Comparison of ENCODE assay signal across 13 mouse cellular contexts in the genomic region with DNA sequence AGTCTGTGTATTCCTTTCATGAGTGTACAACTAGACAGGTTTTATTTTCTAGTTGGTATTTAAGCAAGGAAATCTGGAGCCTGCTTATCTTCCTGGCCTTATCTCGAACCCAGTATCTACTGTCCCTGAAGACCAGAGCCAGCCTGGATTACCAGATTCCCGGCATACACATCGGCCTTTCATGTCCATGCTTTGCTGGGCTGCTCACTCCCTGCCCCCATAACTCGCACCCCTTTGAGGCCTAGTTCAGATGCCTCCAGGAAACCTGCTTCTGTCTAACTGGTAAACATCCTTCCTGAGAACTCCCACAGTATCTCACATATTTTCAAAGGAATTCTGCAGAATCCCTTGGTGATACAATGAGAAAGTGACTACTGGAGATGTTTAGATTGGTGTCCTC. TPM values are rescaled to one million over a fixed set of nuclear protein-coding genes. Genes with fewer than 3 reads are reported as not detected.
DNase-seq lines count a peak whose midpoint lies in the region; ATAC-seq and TF ChIP-seq lines count a peak whose summit lies in the region.
"Had no signal": no experiment of that assay in that cellular context is flagged by ENCODE, and none has a peak within 500 bp of the region (broad histone marks: within the 10 kb centered on the region; RNA-seq: fewer than 3 reads in every experiment).

No protein-coding gene starts in this region.

- H3K9ac ChIP-seq in hindbrain, embryonic 11.5 days (ENCODE audit: low read depth, low read length), result no peak overlapping the region
- no peak overlapping the region for H3K9ac ChIP-seq in hindbrain, postnatal 0 days (replicated peaks; ENCODE audit: low read length)
- no peak overlapping the region for H3K9ac ChIP-seq in midbrain, embryonic 14.5 days (replicated peaks; ENCODE audit: low read length)
- H3K9ac ChIP-seq in neural tube, embryonic 15.5 days (replicated peaks), result no peak overlapping the region
- H3K9ac ChIP-seq: liver, embryonic 14.5 days had no signal

- H3K4me3 ChIP-seq in hindbrain, embryonic 11.5 days (ENCODE audit: low read depth, low read length), result no peak overlapping the region
- no peak overlapping the region for H3K4me3 ChIP-seq in hindbrain, postnatal 0 days (ENCODE audit: low read length)
- H3K4me3 ChIP-seq in midbrain, embryonic 10.5 days, result no peak overlapping the region
- H3K4me3 ChIP-seq in midbrain, embryonic 14.5 days (replicated peaks; ENCODE audit: low read depth, low read length), result no peak overlapping the region
- no peak overlapping the region for H3K4me3 ChIP-seq in neural tube, embryonic 15.5 days (replicated peaks)

- no peaks in the 10 kb centered on the region for H3K27me3 ChIP-seq in hindbrain, embryonic 11.5 days (ENCODE audit: control insufficient read depth, insufficient read depth, low read length)
- H3K27me3 ChIP-seq in hindbrain, postnatal 0 days (ENCODE audit: insufficient read depth, low read length), result no peaks in the 10 kb centered on the region
- H3K27me3 ChIP-seq in midbrain, embryonic 10.5 days (ENCODE audit: low read depth, poor library complexity, severe bottlenecking), result peaks cover 12% of the 10 kb centered on the region; the same call in 1 of the 2 replicates
- H3K27me3 ChIP-seq in midbrain, embryonic 14.5 days (ENCODE audit: control insufficient read depth, insufficient read depth, low read length), result no peaks in the 10 kb centered on the region
- H3K27me3 ChIP-seq in neural tube, embryonic 15.5 days (replicated peaks), result no peaks in the 10 kb centered on the region

- 0 out of 2 replicates have a peak overlapping the region, but pooled peaks have one; percentile 18 for H3K27ac ChIP-seq in hindbrain, embryonic 11.5 days (ENCODE audit: low read depth, low read length)
- no peak overlapping the region for H3K27ac ChIP-seq in hindbrain, postnatal 0 days
- peak overlapping the region; percentile 77 for H3K27ac ChIP-seq in midbrain, embryonic 10.5 days (replicated peaks)
- no peak overlapping the region; the same call in 1 of the 2 replicates for H3K27ac ChIP-seq in midbrain, embryonic 14.5 days (replicated peaks; ENCODE audit: low read depth, low read length)
- H3K27ac ChIP-seq in neural tube, embryonic 15.5 days (replicated peaks), result 0 out of 2 replicates have a peak overlapping the region, but pooled peaks have one; percentile 3
- H3K27ac ChIP-seq: liver, embryonic 14.5 days had no signal

- no peak for ATAC-seq in hindbrain, embryonic 11.5 days (ENCODE audit: low FRiP score)
- no peak for ATAC-seq in hindbrain, postnatal 0 days
- no peak for ATAC-seq in midbrain, embryonic 14.5 days (ENCODE audit: low FRiP score, low TSS enrichment)
- no peak for ATAC-seq in neural tube, embryonic 15.5 days (ENCODE audit: low FRiP score)

- H3K36me3 ChIP-seq in hindbrain, embryonic 11.5 days (ENCODE audit: control insufficient read depth, insufficient read depth, low read length), result no peaks in the 10 kb centered on the region
- H3K36me3 ChIP-seq in hindbrain, postnatal 0 days (ENCODE audit: insufficient read depth, low read length), result no peaks in the 10 kb centered on the region
- H3K36me3 ChIP-seq in midbrain, embryonic 10.5 days, result peaks cover 10% of the 10 kb centered on the region
- no peaks in the 10 kb centered on the region for H3K36me3 ChIP-seq in midbrain, embryonic 14.5 days (ENCODE audit: control insufficient read depth, insufficient read depth, low read length)
- no peaks in the 10 kb centered on the region for H3K36me3 ChIP-seq in neural tube, embryonic 15.5 days

- no peak for TF ChIP-seq CTCF in hindbrain, postnatal 0 days (IDR thresholded peaks at IDR 0.05; ENCODE audit: low read depth)

- intact Hi-C loops in gastrocnemius, postnatal 14 days (cut with DNase I; ENCODE audit: low total_unique reads), result no loop called here

- no peaks in the 10 kb centered on the region for H3K9me3 ChIP-seq in hindbrain, embryonic 11.5 days (ENCODE audit: control insufficient read depth, low read length)
- no peaks in the 10 kb centered on the region for H3K9me3 ChIP-seq in hindbrain, postnatal 0 days (ENCODE audit: low read length)
- no peaks in the 10 kb centered on the region for H3K9me3 ChIP-seq in midbrain, embryonic 10.5 days (replicated peaks)
- H3K9me3 ChIP-seq in midbrain, embryonic 14.5 days (ENCODE audit: control insufficient read depth, low read length), result no peaks in the 10 kb centered on the region
- no peaks in the 10 kb centered on the region for H3K9me3 ChIP-seq in neural tube, embryonic 15.5 days (replicated peaks)
- H3K9me3 ChIP-seq: G1E had no signal

- 51% methylated on average over 4 of the region's 4 CpGs for WGBS in hindbrain, embryonic 11.5 days
- 66% methylated on average over 4 of the region's 4 CpGs for WGBS in hindbrain, postnatal 0 days
- WGBS in midbrain, embryonic 10.5 days, result 61% methylated on average over 4 of the region's 4 CpGs
- WGBS in midbrain, embryonic 14.5 days, result 52% methylated on average over 4 of the region's 4 CpGs
- WGBS in neural tube, embryonic 15.5 days, result 67% methylated on average over 4 of the region's 4 CpGs

- no peaks in the 10 kb centered on the region; the same call in 1 of the 2 replicates for H3K4me1 ChIP-seq in hindbrain, embryonic 11.5 days (replicated peaks; ENCODE audit: control insufficient read depth, insufficient read depth, low read length)
- no peaks in the 10 kb centered on the region for H3K4me1 ChIP-seq in hindbrain, postnatal 0 days (ENCODE audit: insufficient read depth, low read length)
- H3K4me1 ChIP-seq in midbrain, embryonic 10.5 days, result peaks cover 71% of the 10 kb centered on the region
- peaks cover 16% of the 10 kb centered on the region for H3K4me1 ChIP-seq in midbrain, embryonic 14.5 days (ENCODE audit: control insufficient read depth, insufficient read depth, low read length)
- H3K4me1 ChIP-seq in neural tube, embryonic 15.5 days, result 0 out of 2 replicates have a peak, but pooled peaks cover 5% of the 10 kb centered on the region

- no peak overlapping the region for H3K4me2 ChIP-seq in hindbrain, embryonic 11.5 days (replicated peaks; ENCODE audit: low read depth, low read length)
- no peak overlapping the region for H3K4me2 ChIP-seq in hindbrain, postnatal 0 days (ENCODE audit: low read depth, low read length)
- no peak overlapping the region for H3K4me2 ChIP-seq in midbrain, embryonic 14.5 days (ENCODE audit: low read length)
- H3K4me2 ChIP-seq in neural tube, embryonic 15.5 days, result no peak overlapping the region

- peak; percentile 38 for DNase-seq in embryo, embryonic 10 days (ENCODE audit: low spot score)
- DNase-seq in embryo, embryonic 9.5 days (ENCODE audit: extremely low spot score), result no peak
- no peak for DNase-seq in hindbrain, embryonic 11.5 days (ENCODE audit: low spot score)
- no peak for DNase-seq in hindbrain, postnatal 0 days (ENCODE audit: low spot score)
- DNase-seq in midbrain, embryonic 10.5 days (ENCODE audit: low spot score), result no peak
- DNase-seq in midbrain, embryonic 14.5 days, result no peak
- DNase-seq in gastrocnemius, postnatal 14 days, result no peak
- DNase-seq: cerebellum, adult 18-20 months had no signal

RNA-seq across cellular contexts. Expression of gene Cpa1, which starts 26.3 kb away (rescaled TPM):
- 0.11 and 0.28 TPM in 2 replicates for polyA plus RNA-seq in hindbrain, embryonic 11.5 days (2014; fragmentation: Nextera tagmentation; extraction: Ambion mirVana)
- total RNA-seq in hindbrain, postnatal 0 days (2014; rRNA removed), result 0.68 and 0.84 TPM in 2 replicates
- 0.40 and 0.68 TPM in 2 replicates for polyA plus RNA-seq in hindbrain, postnatal 0 days (2015; fragmentation: Nextera tagmentation; extraction: Ambion mirVana)
- 0.19 TPM in 1 of 2 replicates, not detected in the other for polyA plus RNA-seq in midbrain, embryonic 10.5 days (2016; fragmentation: Nextera tagmentation; extraction: Ambion mirVana)
- 0.50 and 0.61 TPM in 2 replicates for polyA plus RNA-seq in midbrain, embryonic 14.5 days (2014; fragmentation: Nextera tagmentation; extraction: Ambion mirVana)
- 0.50 and 7.6 TPM in 2 replicates for polyA plus RNA-seq in neural tube, embryonic 15.5 days (2015; fragmentation: Nextera tagmentation; extraction: Ambion mirVana)
- total RNA-seq in gastrocnemius, postnatal 14 days (2021), result not detected
- total RNA-seq: adrenal gland, adult 18-20 months; G1E; layer of hippocampus, adult 8-10 months had no signal
- polyA plus RNA-seq: G1E had no signal

RNA-seq across cellular contexts. Expression of gene Cep41, which starts 28.3 kb away (rescaled TPM):
- polyA plus RNA-seq in hindbrain, embryonic 11.5 days (2014; fragmentation: Nextera tagmentation; extraction: Ambion mirVana), result 19.7 and 26.8 TPM in 2 replicates
- 6.1 and 9.8 TPM in 2 replicates for total RNA-seq in hindbrain, postnatal 0 days (2014; rRNA removed)
- 8.2 TPM in 2 replicates for polyA plus RNA-seq in hindbrain, postnatal 0 days (2015; fragmentation: Nextera tagmentation; extraction: Ambion mirVana)
- 19.8 and 24.0 TPM in 2 replicates for polyA plus RNA-seq in midbrain, embryonic 10.5 days (2016; fragmentation: Nextera tagmentation; extraction: Ambion mirVana)
- 13.3 and 14.2 TPM in 2 replicates for polyA plus RNA-seq in midbrain, embryonic 14.5 days (2014; fragmentation: Nextera tagmentation; extraction: Ambion mirVana)
- 10.7 and 11.6 TPM in 2 replicates for polyA plus RNA-seq in neural tube, embryonic 15.5 days (2015; fragmentation: Nextera tagmentation; extraction: Ambion mirVana)
- 1 to 10 TPM; 1.3 to 2.1 TPM for total RNA-seq in gastrocnemius, postnatal 14 days (2021)

RNA-seq across cellular contexts. Expression of gene Cpa5, which starts 54.5 kb away (rescaled TPM):
- 0.15 TPM in 1 of 2 replicates, not detected in the other for polyA plus RNA-seq in hindbrain, embryonic 11.5 days (2014; fragmentation: Nextera tagmentation; extraction: Ambion mirVana)
- total RNA-seq in hindbrain, postnatal 0 days (2014; rRNA removed), result not detected in 2 replicates
- polyA plus RNA-seq in hindbrain, postnatal 0 days (2015; fragmentation: Nextera tagmentation; extraction: Ambion mirVana), result 0.14 TPM in 1 of 2 replicates, not detected in the other
- polyA plus RNA-seq in midbrain, embryonic 10.5 days (2016; fragmentation: Nextera tagmentation; extraction: Ambion mirVana), result 0.30 and 0.74 TPM in 2 replicates
- 0.18 TPM in 1 of 2 replicates, not detected in the other for polyA plus RNA-seq in midbrain, embryonic 14.5 days (2014; fragmentation: Nextera tagmentation; extraction: Ambion mirVana)
- 0.11 TPM in 1 of 2 replicates, not detected in the other for polyA plus RNA-seq in neural tube, embryonic 15.5 days (2015; fragmentation: Nextera tagmentation; extraction: Ambion mirVana)
- total RNA-seq in gastrocnemius, postnatal 14 days (2021), result under 1 TPM; 0.31 to 0.43 TPM
- total RNA-seq: adrenal gland, adult 18-20 months; G1E; layer of hippocampus, adult 8-10 months had no signal
- polyA plus RNA-seq: G1E had no signal

RNA-seq across cellular contexts. Expression of gene Mest, which starts 58.1 kb away (rescaled TPM):
- 1,131 and 1,227 TPM in 2 replicates for polyA plus RNA-seq in hindbrain, embryonic 11.5 days (2014; fragmentation: Nextera tagmentation; extraction: Ambion mirVana)
- total RNA-seq in hindbrain, postnatal 0 days (2014; rRNA removed), result 237 and 326 TPM in 2 replicates
- polyA plus RNA-seq in hindbrain, postnatal 0 days (2015; fragmentation: Nextera tagmentation; extraction: Ambion mirVana), result 152 and 154 TPM in 2 replicates
- polyA plus RNA-seq in midbrain, embryonic 10.5 days (2016; fragmentation: Nextera tagmentation; extraction: Ambion mirVana), result 1,366 and 1,939 TPM in 2 replicates
- 297 and 402 TPM in 2 replicates for polyA plus RNA-seq in midbrain, embryonic 14.5 days (2014; fragmentation: Nextera tagmentation; extraction: Ambion mirVana)
- 378 and 417 TPM in 2 replicates for polyA plus RNA-seq in neural tube, embryonic 15.5 days (2015; fragmentation: Nextera tagmentation; extraction: Ambion mirVana)
- 100 to 1,000 TPM in 1 of 2 experiments, 10 to 100 TPM in 1; 64.5 to 101 TPM for total RNA-seq in gastrocnemius, postnatal 14 days (2021)

Comparison
In these comparisons a context has a peak if more than half of its experiments do, and no peak if none do; other contexts are left out.
1. H3K27ac ChIP-seq: peak in hindbrain, embryonic 11.5 days (single experiment), midbrain, embryonic 10.5 days (single experiment) and neural tube, embryonic 15.5 days (single experiment); none in hindbrain, postnatal 0 days (single experiment) and midbrain, embryonic 14.5 days (single experiment).